Mouse (Mus musculus) spleen, adult 12 weeks (tissue): ENCODE measurements around the gene 2510039O18Rik.

Experiments
- DNase-seq: peaks from one replicate; pipeline ENCODE4 v3.0.0; 2022; ENCODE audit warnings: low spot score

Gene 2510039O18Rik

DNA sequence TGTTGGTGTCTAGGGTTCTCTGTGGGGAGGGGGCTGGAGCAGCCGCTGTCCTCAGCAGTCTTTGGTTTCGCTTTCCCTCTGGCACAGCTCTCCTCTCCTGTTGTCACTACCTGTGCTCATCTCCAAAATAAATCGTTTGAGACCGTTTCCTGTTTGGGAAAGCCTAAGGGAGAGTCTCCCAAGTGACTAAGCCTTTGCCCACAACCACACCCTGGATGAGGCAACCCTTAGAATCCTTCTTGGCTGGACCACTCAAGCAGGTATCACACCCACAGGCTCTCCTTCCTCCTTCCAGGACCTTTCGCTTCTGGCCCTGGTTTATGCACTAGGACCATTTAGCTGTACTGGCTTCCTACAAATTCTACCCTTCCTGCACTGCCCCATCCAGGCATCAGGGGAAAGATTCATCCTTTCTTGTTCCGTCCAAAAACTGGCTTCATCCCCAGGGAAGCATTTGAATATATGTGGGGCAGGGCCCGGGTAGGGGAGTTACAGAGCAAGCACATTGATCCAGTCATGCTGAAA is 52.9 kb downstream of the 2510039O18Rik start:
- no peak for DNase-seq

DNA sequence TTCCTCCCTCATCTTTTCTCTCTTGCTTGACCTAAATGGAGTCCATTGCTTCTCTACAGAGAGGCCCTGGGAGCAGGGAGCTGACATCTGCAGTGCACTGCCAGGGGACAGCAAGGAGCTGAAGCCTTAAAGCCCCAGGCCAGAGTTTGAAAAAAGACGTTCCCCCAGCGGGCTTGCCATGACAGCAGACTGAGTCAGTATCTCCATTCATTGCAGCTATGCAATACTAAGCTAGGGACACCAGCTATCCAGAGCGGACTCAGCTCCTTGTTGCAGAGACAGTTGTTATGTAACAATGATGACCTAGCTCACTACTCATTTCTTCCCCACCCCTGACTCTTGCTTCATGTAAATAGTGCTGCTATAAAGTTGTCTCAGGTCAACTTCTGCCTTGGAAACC is 54.6 kb downstream of the 2510039O18Rik start:
- no peak for DNase-seq
